Mouse (Mus musculus) thymus, adult 2 months (tissue): ENCODE measurements around the gene Lrrn1. TPM values are rescaled to one million over a fixed set of nuclear protein-coding genes. Genes with fewer than 3 reads are reported as not detected.

Experiments
- DNase-seq: peaks from one replicate; pipeline ENCODE4 v3.0.0; 2021
- H3K27ac ChIP-seq: fragments of 200-500 bp; 2 replicates; pipeline ENCODE4 v1.5.1; 2012; ENCODE audit warnings: low read length, control low read depth; ENCODE audit not compliant: control insufficient read depth, insufficient read depth
- H3K27me3 ChIP-seq: fragments of 200-500 bp; 2 replicates; pipeline ENCODE4 v1.6.1; 2012; ENCODE audit warnings: mild to moderate bottlenecking, low read length, moderate library complexity, mixed read lengths; ENCODE audit not compliant: control insufficient read depth, insufficient read depth
- H3K36me3 ChIP-seq: fragments of 200-500 bp; 2 replicates; pipeline ENCODE4 v1.6.1; 2012; ENCODE audit warnings: mild to moderate bottlenecking, low read length, moderate library complexity; ENCODE audit not compliant: control insufficient read depth, insufficient read depth
- H3K4me1 ChIP-seq: fragments of 200-500 bp; replicated peaks from 2 replicates; pipeline ENCODE4 v1.6.1; 2012; ENCODE audit warnings: low read length; ENCODE audit not compliant: control insufficient read depth, insufficient read depth
- H3K4me3 ChIP-seq: fragments of 200-500 bp; 2 replicates; pipeline ENCODE4 v1.5.1; 2012; ENCODE audit warnings: mild to moderate bottlenecking, low read length, control low read depth, moderate library complexity; ENCODE audit not compliant: control insufficient read depth, insufficient read depth
- CTCF ChIP-seq: fragments of 200-500 bp; IDR thresholded peaks from 2 replicates; pipeline ENCODE4 v1.5.1; 2012; ENCODE audit warnings: mild to moderate bottlenecking, control low read depth, low read length, moderate library complexity, borderline replicate concordance; ENCODE audit not compliant: control insufficient read depth, poor library complexity, insufficient read depth; ENCODE audit errors: extremely low read depth
- POLR2A ChIP-seq: fragments of 200-500 bp; IDR thresholded peaks from 2 replicates; pipeline ENCODE4 v1.6.1; 2012; ENCODE audit warnings: mild to moderate bottlenecking, low read length, control low read depth, moderate library complexity; ENCODE audit not compliant: control insufficient read depth, poor library complexity, insufficient read depth; ENCODE audit errors: extremely low read depth
- WGBS: fragments of 180-500 bp; shearing (Covaris S2); methylation state at CpG from one replicate; pipeline ENCODE4 v1.1.7; 2018; 5-methylcytosine and 5-hydroxymethylcytosine counted together
- polyA plus RNA-seq: library from polyadenylated mRNA; depleted of rRNA; stranded (reverse); fragments of >200 nt; gene quantifications from 2 replicates; pipeline ENCODE4 v1.2.3, GENCODE M21; 2012; rRNA removed

Lrrn1 gene
- polyA plus RNA-seq: 0.69 and 0.89 TPM in 2 replicates

DNA sequence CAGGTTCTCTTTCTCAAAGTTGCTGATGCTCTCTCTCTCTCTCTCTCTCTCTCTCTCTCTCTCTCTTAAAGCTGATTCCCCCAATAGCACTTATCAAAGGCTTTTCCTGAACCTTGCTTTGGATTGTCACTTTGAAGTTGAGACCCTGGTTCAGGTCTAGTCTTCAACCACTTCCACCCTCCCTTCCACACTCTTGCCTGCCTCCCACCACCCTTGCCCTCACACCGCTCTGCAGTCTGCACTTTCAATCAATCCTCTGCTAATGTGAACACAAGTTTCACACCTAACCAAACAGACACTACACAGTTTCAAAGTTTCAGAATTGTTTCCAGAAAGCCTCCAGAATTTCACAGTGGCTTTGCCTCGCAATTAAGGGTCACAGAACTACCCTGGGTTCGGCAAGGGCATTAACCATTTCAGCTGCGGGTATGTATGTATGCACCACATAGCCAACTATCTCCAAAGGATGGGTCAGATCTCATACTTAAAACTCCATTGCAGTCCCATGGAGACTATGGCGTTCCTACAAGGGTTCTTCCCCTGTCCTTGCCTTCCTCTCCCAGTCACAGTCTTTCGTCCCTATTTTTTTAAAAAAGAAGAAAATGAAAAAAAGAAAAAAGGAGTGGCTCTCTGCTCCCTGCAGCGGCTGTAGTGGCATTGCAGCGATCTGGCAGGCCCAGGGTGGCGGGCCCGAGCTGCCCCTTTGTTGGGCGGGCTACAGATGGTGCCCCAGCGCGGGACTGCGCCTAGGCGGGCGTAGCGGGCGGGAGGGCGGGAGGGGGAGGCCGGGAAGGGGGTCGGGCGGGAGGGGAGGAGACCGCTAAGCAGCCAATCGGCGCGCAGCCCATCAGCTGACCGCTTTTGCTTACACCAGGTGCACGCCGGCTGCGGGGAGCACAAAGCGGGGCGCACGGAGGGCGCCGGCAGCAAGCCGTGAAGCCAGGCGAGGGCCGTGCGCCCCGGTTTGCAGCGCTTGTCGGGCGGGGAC, at the start of gene Lrrn1:
TSS of gene Lrrn1 (plus strand) at position 892 of the 988 bp plus-strand sequence.
- no peak within 1 kb of the TSS for H3K4me3 ChIP-seq
- no peaks in the 10 kb centered on the region for H3K36me3 ChIP-seq
- 9% methylated on average over 35 of the region's 43 CpGs for WGBS
- no peaks in the 10 kb centered on the region for H3K4me1 ChIP-seq
- no peaks in the 10 kb centered on the region for H3K27me3 ChIP-seq
- no peak within 1 kb of the TSS for H3K27ac ChIP-seq
- TF ChIP-seq POLR2A (no peak), CTCF (no peak)
- DNase-seq: no peak

GRCm38 (mm10) chr6:107494491-107494890, 35.1 kb upstream of the Lrrn1 start:
- Histone ChIP-seq H3K4me3 (no peak overlapping the region), H3K27me3 (no peaks in the 10 kb centered on the region), H3K36me3 (no peaks in the 10 kb centered on the region), H3K27ac (no peak overlapping the region), H3K4me1 (no peaks in the 10 kb centered on the region)
- DNase-seq: no peak
- WGBS: 44% methylated on average over 1 of the region's 1 CpGs
- no peak for TF ChIP-seq POLR2A
- TF ChIP-seq CTCF: no peak

GRCm38 (mm10) chr6:107495830-107496229, 33.7 kb upstream of the Lrrn1 start:
- H3K27me3 ChIP-seq: no peaks in the 10 kb centered on the region
- DNase-seq: no peak
- no peaks in the 10 kb centered on the region for H3K36me3 ChIP-seq
- no peak overlapping the region for H3K27ac ChIP-seq
- H3K4me3 ChIP-seq: no peak overlapping the region
- no peaks in the 10 kb centered on the region for H3K4me1 ChIP-seq
- TF ChIP-seq CTCF (no peak), POLR2A (no peak)
- 91% methylated on average over 1 of the region's 1 CpGs for WGBS

- no peak overlapping the region for H3K27ac ChIP-seq
- no peaks in the 10 kb centered on the region for H3K4me1 ChIP-seq
- no peak for DNase-seq
- TF ChIP-seq POLR2A (no peak), CTCF (no peak)
- no peaks in the 10 kb centered on the region for H3K36me3 ChIP-seq
- H3K27me3 ChIP-seq: no peaks in the 10 kb centered on the region
- no peak overlapping the region for H3K4me3 ChIP-seq
- 89% methylated on average over 4 of the region's 4 CpGs for WGBS
Measured at GRCm38 (mm10) chr6:107513716-107514115, 15.9 kb upstream of the Lrrn1 start.

DNA sequence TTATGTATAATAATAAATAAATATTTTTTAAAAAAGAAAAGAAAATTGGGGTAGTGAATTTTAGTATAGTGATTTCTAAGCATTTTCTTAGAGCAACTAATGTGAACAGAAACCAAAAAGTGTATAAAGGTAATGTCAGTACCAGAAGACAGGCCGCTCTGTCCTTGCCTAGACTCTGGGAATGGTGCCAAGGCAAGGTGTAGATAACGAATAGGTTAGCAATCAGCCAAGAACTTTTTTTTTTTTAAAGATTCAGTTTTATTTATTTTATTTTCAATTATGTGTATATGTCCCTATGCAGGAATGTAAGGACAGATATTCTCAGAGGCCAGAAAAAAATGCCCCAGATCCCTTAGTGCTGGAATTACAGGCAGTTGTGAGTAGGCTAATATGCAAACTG, 5.6 kb upstream of the Lrrn1 start:
- no peaks in the 10 kb centered on the region for H3K4me1 ChIP-seq
- no peaks in the 10 kb centered on the region for H3K27me3 ChIP-seq
- WGBS: 84% methylated on average over 2 of the region's 2 CpGs
- no peak for TF ChIP-seq CTCF
- no peak for TF ChIP-seq POLR2A
- DNase-seq: no peak
- H3K4me3 ChIP-seq: no peak overlapping the region
- no peak overlapping the region for H3K27ac ChIP-seq
- H3K36me3 ChIP-seq: no peaks in the 10 kb centered on the region

- H3K4me3 ChIP-seq: no peak overlapping the region
- TF ChIP-seq CTCF (no peak), POLR2A (no peak)
- H3K4me1 ChIP-seq: no peaks in the 10 kb centered on the region
- no peaks in the 10 kb centered on the region for H3K27me3 ChIP-seq
- H3K36me3 ChIP-seq: no peaks in the 10 kb centered on the region
- DNase-seq: no peak
- WGBS: 2% methylated on average over 34 of the region's 34 CpGs
- H3K27ac ChIP-seq: no peak overlapping the region
Measured at GRCm38 (mm10) chr6:107529911-107530431, 403 bp downstream of the Lrrn1 start.
